Mouse (Mus musculus): ENCODE results near the gene Mex3b. TPM values are rescaled to one million over a fixed set of nuclear protein-coding genes. Genes with fewer than 3 reads are reported as not detected.

Mex3b gene
- total RNA-seq, 2 experiments from 2014 or later: 10.2 to 13.7 TPM

DNA sequence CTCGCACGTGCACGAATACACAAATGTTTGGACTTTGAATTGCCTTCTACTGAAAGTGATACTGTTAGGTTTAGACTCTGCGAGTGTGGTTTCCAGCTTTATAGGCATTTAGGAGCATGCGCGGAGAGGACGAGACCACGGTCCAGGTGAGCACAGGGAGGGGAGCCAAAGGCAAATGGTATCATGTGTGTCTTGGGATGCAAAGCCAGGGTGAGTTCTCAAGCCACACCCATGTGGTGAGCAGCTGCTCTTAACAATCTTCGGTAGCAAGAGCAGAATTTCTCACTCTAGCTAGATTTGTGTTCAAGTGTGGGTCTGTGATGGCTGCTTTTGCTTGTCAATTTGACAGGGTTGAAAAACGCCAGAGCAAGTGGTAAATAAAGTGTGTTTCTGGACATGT is 44.4 kb downstream of the Mex3b start:
- DNase-seq (ENCODE audit: low spot score in 2 of 2): no peak

DNA sequence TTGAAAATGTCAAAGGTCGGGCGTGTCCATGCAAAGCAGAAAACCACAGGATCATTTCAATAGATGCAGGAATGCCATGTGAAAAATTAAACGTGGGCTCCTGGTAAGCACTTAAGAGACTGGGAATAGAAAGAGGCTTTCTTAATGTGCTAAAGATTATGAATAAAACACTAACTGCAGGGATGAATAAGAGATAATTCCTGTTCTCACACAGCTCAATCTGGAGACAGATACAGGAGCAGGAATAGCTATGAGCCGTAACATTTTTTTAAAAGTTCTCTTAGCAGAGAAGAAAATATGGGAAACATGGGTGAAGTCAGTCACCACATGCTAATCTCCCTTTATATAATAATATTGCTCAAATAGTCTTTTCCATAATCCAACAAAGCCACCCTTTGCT is 47.2 kb downstream of the Mex3b start:
- no peak for DNase-seq (ENCODE audit: low spot score in 2 of 2)

Other genes starting within 250 kb of the Mex3b start
- 1 to 10 TPM; 3.3 to 3.9 TPM for gene Saxo2, start 218.8 kb upstream of the Mex3b start, total RNA-seq (2021)
- gene Efl1, start 218.7 kb upstream of the Mex3b start, total RNA-seq (2021): 10 to 100 TPM; 20.3 to 24.6 TPM